Mouse (Mus musculus) c-Kit-positive CD71-positive TER-119-negative erythroid progenitor cells, embryonic 14.5 days (primary cell): ENCODE data around the gene Areg.

Source experiments
- DNase-seq: peaks from one replicate; pipeline ENCODE4 v3.0.0-alpha.2; 2013; ENCODE audit warnings: low read depth

Gene Areg

DNA sequence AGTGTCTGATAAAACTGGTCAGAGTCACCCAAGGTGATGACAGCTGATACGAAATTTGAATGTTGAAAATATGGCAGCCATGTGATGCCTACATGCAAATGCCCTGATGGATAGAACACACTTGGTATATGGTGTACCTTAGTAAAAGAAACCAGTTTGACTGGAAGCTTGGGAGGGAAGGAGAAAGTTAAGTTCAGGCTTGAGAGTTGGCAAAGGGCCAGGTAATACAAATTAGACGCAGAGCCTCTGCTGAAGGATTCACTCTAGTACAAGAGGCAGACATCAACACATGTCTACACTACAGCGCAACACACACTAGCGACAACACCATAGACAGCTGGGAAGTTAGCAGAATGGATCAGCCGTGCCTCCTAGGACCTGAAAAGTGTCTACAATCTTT lies 27.2 kb downstream of the Areg start:
- no peak for DNase-seq

- no peak for DNase-seq
Observed at GRCm38 (mm10) chr5:91176397-91176796, 37.0 kb downstream of the Areg start.

DNA sequence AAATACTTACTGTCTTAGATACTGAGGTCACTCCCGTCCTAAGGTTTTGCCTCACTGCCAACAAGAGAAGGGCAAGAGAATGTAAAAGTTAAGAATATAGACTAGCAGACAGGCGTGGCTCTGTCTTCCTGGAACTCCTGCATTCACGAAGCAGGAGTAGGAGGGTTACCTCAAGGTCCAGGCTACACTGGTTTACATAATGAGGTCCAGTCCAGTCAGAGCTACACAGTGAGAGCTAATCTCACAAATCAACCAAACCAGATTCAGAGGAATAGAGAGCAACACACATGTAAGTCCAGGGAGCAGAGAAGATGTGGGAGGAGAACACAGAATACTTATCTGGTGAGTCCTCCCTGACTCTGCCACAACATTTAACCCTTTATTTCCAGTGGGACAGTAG lies 55.2 kb downstream of the Areg start:
- DNase-seq: no peak
